Mouse (Mus musculus): ENCODE measurements around the gene Cypt3. TPM values are rescaled to one million over a fixed set of nuclear protein-coding genes. Genes with fewer than 3 reads are reported as not detected.
A peak's percentile ranks its signal among the peaks of the same experiment; 100 is the strongest.

Gene Cypt3
- total RNA-seq (2014; fragmentation: Nextera tagmentation) (not detected in 2 replicates), total RNA-seq (2017) (not detected in 2 replicates)

- no peak for ATAC-seq (replicated peaks; ENCODE audit: poor library complexity, severe bottlenecking)
Measured at GRCm38 (mm10) chrX:153558293-153558692, at the start of gene Cypt3. Cypt3 (plus strand) TSS chrX:153558593.

GRCm38 (mm10) chrX:153515491-153515890 is 42.9 kb upstream of the Cypt3 start:
- ATAC-seq (replicated peaks; ENCODE audit: poor library complexity, severe bottlenecking), result no peak

GRCm38 (mm10) chrX:153528399-153528798 is 30.0 kb upstream of the Cypt3 start:
- no peak for ATAC-seq (replicated peaks; ENCODE audit: poor library complexity, severe bottlenecking)

- no peak for ATAC-seq (replicated peaks; ENCODE audit: poor library complexity, severe bottlenecking)
Measured at GRCm38 (mm10) chrX:153556634-153557033, 1.8 kb upstream of the Cypt3 start.

- no peak for ATAC-seq (replicated peaks; ENCODE audit: poor library complexity, severe bottlenecking)
Measured at GRCm38 (mm10) chrX:153564650-153565049, 6.3 kb downstream of the Cypt3 start.

- ATAC-seq (replicated peaks; ENCODE audit: poor library complexity, severe bottlenecking), result peak; percentile 55
Measured at GRCm38 (mm10) chrX:153599583-153599982, 41.2 kb downstream of the Cypt3 start.

Other genes starting within 250 kb of the Cypt3 start
- gene Ubqln2, start 60.4 kb upstream of the Cypt3 start, total RNA-seq (2014; fragmentation: Nextera tagmentation), result 40.2 and 40.5 TPM in 2 replicates
- gene Ubqln2, start 60.4 kb upstream of the Cypt3 start, total RNA-seq (2017), result 4.4 and 8.1 TPM in 2 replicates
- 1.5 and 2.0 TPM in 2 replicates for gene Kctd12b, start 137.8 kb downstream of the Cypt3 start, total RNA-seq (2014; fragmentation: Nextera tagmentation)
- gene Kctd12b, start 137.8 kb downstream of the Cypt3 start, total RNA-seq (2017), result 1.5 and 1.6 TPM in 2 replicates
- 48.1 and 71.4 TPM in 2 replicates for gene Nbdy, start 165.0 kb downstream of the Cypt3 start, total RNA-seq (2014; fragmentation: Nextera tagmentation)
- gene Nbdy, start 165.0 kb downstream of the Cypt3 start, total RNA-seq (2017), result 22.4 and 23.7 TPM in 2 replicates